Mouse (Mus musculus) left cerebral cortex, adult 2 months (tissue): ENCODE data around the gene Parp3. TPM values are rescaled to one million over a fixed set of nuclear protein-coding genes. Genes with fewer than 3 reads are reported as not detected.

Source experiments
- DNase-seq, 2 experiments: peaks; one replicate each; pipeline ENCODE4 v3.0.0; 2021 to 2022; ENCODE audit warnings: low spot score in 2 of 2, mixed read lengths in 1 of 2; ENCODE audit errors: extremely low spot score in 1 of 2
- H3K27ac ChIP-seq: fragments of 200-600 bp; 2 replicates; pipeline ENCODE4 v1.8.1; 2022
- H3K4me3 ChIP-seq: fragments of 200-600 bp; 2 replicates; pipeline ENCODE4 v1.8.1; 2022
- CTCF ChIP-seq: fragments of 200-600 bp; IDR thresholded peaks from 2 replicates; pipeline ENCODE4 v1.8.1; 2022; ENCODE audit warnings: antibody characterized with exemption, mild to moderate bottlenecking, moderate library complexity
- intact Hi-C: fragments of 180-260 bp; cut with DNase I; formaldehyde crosslinking; loops from one replicate; pipeline ENCODE4 v1.15.1; 2025
- total RNA-seq, 2 experiments: library from RNA; stranded (reverse); gene quantifications; 2 replicates each; pipeline ENCODE4 v1.2.3; 2021

The Parp3 gene
- total RNA-seq, 2 experiments from 2014 or later = 4.4 to 4.9 TPM

DNA sequence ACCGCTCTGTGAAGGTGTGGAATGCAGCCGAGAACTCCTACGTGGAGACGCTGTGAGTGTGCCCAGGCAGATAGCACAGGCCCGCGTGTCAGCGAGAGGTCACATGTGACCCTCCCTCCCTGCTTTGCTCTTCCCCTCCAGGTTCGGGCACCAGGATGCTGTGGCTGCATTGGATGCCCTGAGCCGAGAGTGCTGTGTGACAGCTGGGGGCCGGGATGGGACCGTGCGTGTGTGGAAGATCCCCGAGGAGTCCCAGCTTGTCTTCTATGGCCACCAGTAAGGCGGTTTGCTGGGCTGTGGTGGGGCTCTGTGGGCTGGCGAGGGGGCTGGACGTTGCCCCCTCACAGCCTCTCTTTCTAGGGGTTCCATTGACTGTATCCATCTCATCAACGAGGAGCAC is 6.9 kb upstream of the Parp3 start:
- H3K27ac ChIP-seq = no peak overlapping the region
- H3K4me3 ChIP-seq = no peak overlapping the region
- intact Hi-C loops = no loop called here
- DNase-seq = no peak
- TF ChIP-seq CTCF = no peak

- peak in 1 of 2 experiments; percentile 8 for DNase-seq
- TF ChIP-seq CTCF = no peak
- intact Hi-C loops = no loop called here
- H3K27ac ChIP-seq = no peak overlapping the region
- no peak overlapping the region for H3K4me3 ChIP-seq
Measured at GRCm38 (mm10) chr9:106483136-106483535, 6.4 kb upstream of the Parp3 start.

GRCm38 (mm10) chr9:106482578-106483115 is 5.9 kb upstream of the Parp3 start:
- Histone ChIP-seq H3K27ac (no peak overlapping the region), H3K4me3 (no peak overlapping the region)
- intact Hi-C loops = no loop called here
- DNase-seq = no peak
- TF ChIP-seq CTCF = no peak

DNA sequence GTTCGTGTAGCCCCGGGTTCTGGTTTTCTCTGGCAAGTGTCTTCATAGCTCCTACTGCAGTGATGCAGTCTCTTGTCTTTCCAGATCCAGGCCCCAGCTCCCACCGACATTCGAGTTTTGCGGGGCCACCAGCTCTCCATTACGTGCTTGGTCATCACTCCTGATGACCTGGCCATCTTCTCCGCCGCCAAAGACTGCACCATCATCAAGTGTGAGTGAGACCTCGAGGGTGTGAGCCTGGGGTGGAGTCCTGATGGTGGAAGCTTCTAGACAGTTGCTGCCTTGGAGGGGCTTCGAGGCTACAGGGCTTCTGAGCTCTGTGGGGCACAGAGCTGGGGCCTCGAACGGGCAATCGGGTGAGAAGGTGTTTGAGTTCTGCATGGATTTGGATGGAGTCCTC is 4.9 kb upstream of the Parp3 start:
- no peak overlapping the region for H3K4me3 ChIP-seq
- no peak for TF ChIP-seq CTCF
- no peak overlapping the region for H3K27ac ChIP-seq
- DNase-seq = peak in 1 of 2 experiments; percentile 7
- intact Hi-C loops = no loop called here

DNA sequence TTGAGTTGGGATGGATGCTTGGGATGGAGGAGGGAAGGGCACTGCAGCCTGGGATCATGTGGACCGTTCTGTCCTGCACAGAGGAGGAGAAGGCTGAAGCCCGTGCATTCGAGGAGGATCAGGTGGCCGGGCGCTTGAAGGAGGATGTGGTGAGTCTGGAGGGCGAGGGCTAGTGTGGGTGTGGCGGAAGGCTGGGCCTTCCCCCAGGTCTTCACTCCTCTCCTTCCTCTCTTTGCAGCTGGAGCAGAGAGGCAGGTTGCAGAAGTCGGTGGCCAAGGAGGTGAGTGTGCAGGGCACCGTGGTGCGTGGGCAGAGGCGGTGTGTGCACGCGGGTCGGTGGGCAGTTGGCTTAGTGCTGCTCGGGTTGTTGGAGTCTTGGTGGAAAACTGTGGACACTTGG is 4.3 kb upstream of the Parp3 start:
- H3K4me3 ChIP-seq = no peak overlapping the region
- peak in 1 of 2 experiments; percentile 6 for DNase-seq
- intact Hi-C loops = no loop called here
- H3K27ac ChIP-seq = no peak overlapping the region
- no peak for TF ChIP-seq CTCF

- H3K4me3 ChIP-seq = no peak overlapping the region
- DNase-seq = peak; percentile 5 to 7
- TF ChIP-seq CTCF = no peak
- no peak overlapping the region for H3K27ac ChIP-seq
- intact Hi-C loops = no loop called here
Measured at GRCm38 (mm10) chr9:106480541-106480940, 3.8 kb upstream of the Parp3 start.

GRCm38 (mm10) chr9:106478101-106478500 is 1.4 kb upstream of the Parp3 start:
- DNase-seq = peak; percentile 5
- intact Hi-C loops = no loop called here
- H3K4me3 ChIP-seq = peak overlapping the region; percentile 74
- TF ChIP-seq CTCF = no peak
- no peak overlapping the region for H3K27ac ChIP-seq

- H3K4me3 ChIP-seq = peak overlapping the region; percentile 74
- intact Hi-C loops = loop anchor here (2.0 kb wide), 2 partner anchors 49 to 189 kb away; partner anchors contain the start of gene Rpl29
- TF ChIP-seq CTCF = no peak
- H3K27ac ChIP-seq = peak overlapping the region; percentile 21; the same call in 1 of the 2 replicates
- DNase-seq = peak; percentile 6 to 8
Measured at GRCm38 (mm10) chr9:106477649-106478048, 900 bp upstream of the Parp3 start.

DNA sequence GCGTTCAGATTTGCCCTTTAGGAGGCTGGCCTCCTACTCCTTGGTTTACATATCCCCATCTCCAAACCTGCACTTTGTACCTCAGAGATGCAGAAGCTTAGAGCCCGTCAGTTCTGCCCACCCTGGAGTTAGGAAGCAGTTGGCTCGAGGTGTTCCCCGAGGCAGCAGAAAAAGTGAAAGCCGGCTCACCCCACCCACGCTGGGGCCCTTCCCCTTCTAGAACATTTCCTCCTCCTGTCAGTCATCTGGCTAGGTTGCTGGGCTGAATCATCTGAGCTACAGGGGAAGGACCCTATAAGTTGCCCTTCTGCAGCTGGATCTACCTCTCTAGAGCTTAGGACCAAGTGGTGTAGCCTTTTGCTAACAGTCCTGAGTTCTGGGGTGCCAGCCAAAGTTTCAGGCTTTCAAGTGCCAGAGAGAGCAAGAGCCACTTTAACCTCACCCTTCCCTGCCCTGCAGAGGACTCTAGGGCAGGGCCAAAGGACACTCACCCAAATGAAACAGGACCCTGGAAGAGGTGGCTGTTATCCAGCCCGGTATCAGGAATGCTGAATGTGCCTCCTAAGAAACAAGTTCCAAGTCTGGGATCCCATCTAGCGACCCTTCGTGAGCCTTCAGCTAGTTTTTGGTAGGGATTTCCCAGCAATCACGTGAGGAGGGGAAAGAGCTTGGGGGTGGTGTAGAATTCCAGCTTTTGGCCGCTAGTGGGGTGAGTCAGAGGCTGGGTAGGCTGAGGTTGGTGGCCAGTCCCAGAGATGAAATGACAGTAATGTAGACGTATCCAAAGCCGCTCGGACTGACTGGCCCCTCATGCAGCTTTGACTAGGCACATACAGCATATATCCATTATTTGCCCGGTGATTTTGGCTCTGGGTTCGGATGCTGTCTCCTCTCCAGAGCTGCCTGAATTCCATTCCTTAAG is 486 bp downstream of the Parp3 start:
- peak; percentile 29 to 31 for DNase-seq
- TF ChIP-seq CTCF = no peak
- Histone ChIP-seq H3K27ac (peak overlapping the region; percentile 84), H3K4me3 (peak overlapping the region; percentile 28; the same call in 1 of the 2 replicates)
- intact Hi-C loops = loop anchor here (1.0 to 2.0 kb wide), 3 partner anchors 28 to 187 kb away; partner anchors contain the start of gene Rpl29

GRCm38 (mm10) chr9:106475663-106476001 is 1.1 kb downstream of the Parp3 start, which contains the start of gene Rrp9:
Rrp9 (plus strand) TSS chr9:106475963.
- intact Hi-C loops = loop anchor here (1.0 to 2.0 kb wide), 3 partner anchors 27 to 187 kb away; partner anchors contain the start of gene Rpl29
- TF ChIP-seq CTCF = no peak
- peak within 1 kb of the TSS; percentile 84 for H3K27ac ChIP-seq
- peak; percentile 10 to 16 for DNase-seq
- peak within 1 kb of the TSS; percentile 28; the same call in 1 of the 2 replicates for H3K4me3 ChIP-seq

GRCm38 (mm10) chr9:106475046-106475445 is 1.7 kb downstream of the Parp3 start:
- DNase-seq = peak; percentile 7 to 8
- Histone ChIP-seq H3K4me3 (no peak overlapping the region), H3K27ac (no peak overlapping the region)
- TF ChIP-seq CTCF = no peak
- intact Hi-C loops = no loop called here

DNA sequence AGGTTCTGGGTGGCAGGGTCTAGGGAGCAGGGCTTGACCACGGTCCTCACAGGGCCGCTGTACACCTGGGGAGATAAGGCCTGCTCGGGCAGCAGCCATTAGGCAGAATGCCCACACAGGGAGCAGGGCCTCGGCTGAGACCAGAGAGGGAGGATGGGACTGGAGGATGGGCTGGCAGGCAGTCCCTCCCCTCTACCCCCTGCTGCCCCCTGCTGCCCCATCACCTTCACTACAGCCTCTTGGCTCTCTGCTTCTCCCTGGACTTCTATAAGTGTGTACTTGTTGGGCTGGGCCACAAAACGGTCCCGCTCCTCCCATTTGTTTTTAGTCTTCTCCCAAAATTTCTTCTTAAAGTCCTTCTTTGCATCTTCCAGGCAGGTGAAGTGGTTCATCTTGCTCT is 2.3 kb downstream of the Parp3 start:
- intact Hi-C loops = loop anchor here (5.0 kb wide), 1 partner anchor 107 kb away; the partner anchor contains the start of gene Dusp7
- Histone ChIP-seq H3K27ac (no peak overlapping the region), H3K4me3 (no peak overlapping the region)
- TF ChIP-seq CTCF = peak; percentile 67
- peak; percentile 49 to 61 for DNase-seq
